In the genomic region with DNA sequence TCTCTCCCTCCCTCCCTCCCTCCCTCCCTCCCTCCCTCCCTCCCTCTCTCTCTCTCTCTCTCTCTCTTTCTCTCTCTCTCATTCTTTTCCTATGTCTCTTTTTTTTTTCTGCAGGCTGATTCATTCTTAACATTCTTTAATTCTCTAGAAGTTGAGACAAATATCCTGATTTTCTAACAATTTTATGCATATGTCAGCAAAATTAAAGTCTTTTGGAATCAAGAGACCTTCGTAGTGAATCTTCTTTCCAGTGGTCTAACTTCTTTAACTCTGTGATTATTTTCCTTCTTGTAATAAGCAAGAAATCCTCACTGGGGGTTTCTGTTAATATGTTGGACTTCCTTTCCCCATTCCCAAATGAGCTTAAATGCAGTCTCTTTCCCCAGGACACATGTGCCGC, we compare ENCODE assay signal across 17 mouse cellular contexts.
"Had no signal": no experiment of that assay in that cellular context is flagged by ENCODE, and none has a peak within 500 bp of the region (broad histone marks: within the 10 kb centered on the region; RNA-seq: fewer than 3 reads in every experiment).

No protein-coding gene starts in this region.

- H3K4me2 ChIP-seq: neural tube, embryonic 12.5 days; neural tube, embryonic 13.5 days; neural tube, embryonic 15.5 days; stomach, embryonic 15.5 days had no signal

- H3K4me1 ChIP-seq: neural tube, embryonic 12.5 days; neural tube, embryonic 13.5 days; neural tube, embryonic 15.5 days; stomach, embryonic 15.5 days had no signal

- H3K27me3 ChIP-seq: neural tube, embryonic 12.5 days; neural tube, embryonic 13.5 days; neural tube, embryonic 15.5 days; stomach, embryonic 15.5 days had no signal

- H3K9ac ChIP-seq: neural tube, embryonic 12.5 days; neural tube, embryonic 13.5 days; neural tube, embryonic 15.5 days; stomach, embryonic 15.5 days had no signal

- H3K4me3 ChIP-seq: neural tube, embryonic 12.5 days; neural tube, embryonic 13.5 days; neural tube, embryonic 15.5 days; stomach, embryonic 15.5 days had no signal

- DNase-seq: retina, postnatal 1 day; right cerebral cortex, adult 18-20 months; right cerebral cortex, postnatal 14 days; right cerebral cortex, postnatal 25 days; right cerebral cortex, postnatal 4 days; spleen, adult 18-20 months; thymus, adult 18-20 months; thymus, adult 2 months; thymus, postnatal 14 days; thymus, postnatal 25 days; thymus, postnatal 36 days; thymus, postnatal 4 days had no signal

- H3K9me3 ChIP-seq: neural tube, embryonic 12.5 days; neural tube, embryonic 13.5 days; neural tube, embryonic 15.5 days; stomach, embryonic 15.5 days had no signal

- H3K36me3 ChIP-seq: neural tube, embryonic 12.5 days; neural tube, embryonic 13.5 days; neural tube, embryonic 15.5 days; stomach, embryonic 15.5 days had no signal

- H3K27ac ChIP-seq: neural tube, embryonic 12.5 days; neural tube, embryonic 13.5 days; neural tube, embryonic 15.5 days; stomach, embryonic 15.5 days; stomach, postnatal 0 days had no signal
